Mouse (Mus musculus) ES-Bruce4 (cell line): Measurements from ENCODE around the gene Hdac9. TPM values are rescaled to one million over a fixed set of nuclear protein-coding genes. Genes with fewer than 3 reads are reported as not detected.

Source experiments
- H3K27ac ChIP-seq: 2 replicates; pipeline ENCODE4 v1.5.1; 2012; ENCODE audit warnings: low read length, inconsistent platforms; ENCODE audit not compliant: insufficient read depth
- H3K27me3 ChIP-seq: 2 replicates; pipeline ENCODE4 v1.6.1; 2012; ENCODE audit warnings: mild to moderate bottlenecking, low read length, inconsistent platforms; ENCODE audit not compliant: control insufficient read depth, poor library complexity, insufficient read depth, severe bottlenecking
- H3K36me3 ChIP-seq: 2 replicates; pipeline ENCODE4 v1.6.1; 2012; ENCODE audit warnings: inconsistent platforms, mild to moderate bottlenecking, low read length, moderate library complexity; ENCODE audit not compliant: control insufficient read depth, poor library complexity, insufficient read depth, severe bottlenecking
- H3K4me1 ChIP-seq: one replicate; pipeline ENCODE4 v1.8.1; 2011; ENCODE audit warnings: low read length; ENCODE audit not compliant: control insufficient read depth, insufficient read depth
- H3K4me3 ChIP-seq: 2 replicates; pipeline ENCODE4 v1.5.1; 2011; ENCODE audit warnings: low read depth, mild to moderate bottlenecking, low read length
- H3K9ac ChIP-seq: 2 replicates; pipeline ENCODE4 v1.6.1; 2012; ENCODE audit warnings: low read depth, mild to moderate bottlenecking, inconsistent platforms; ENCODE audit not compliant: poor library complexity, severe bottlenecking
- H3K9me3 ChIP-seq: replicated peaks from 2 replicates; pipeline ENCODE4 v1.6.1; 2012; ENCODE audit warnings: mild to moderate bottlenecking, low read length, inconsistent platforms; ENCODE audit not compliant: control insufficient read depth, poor library complexity, insufficient read depth, severe bottlenecking
- CTCF ChIP-seq: IDR thresholded peaks from one replicate; pipeline ENCODE4 v1.8.1; 2011; ENCODE audit warnings: low read depth, low read length
- EP300 ChIP-seq: IDR thresholded peaks from 2 replicates; pipeline ENCODE4 v1.6.1; 2011; ENCODE audit warnings: low read depth, low read length; ENCODE audit not compliant: insufficient read depth
- POLR2A ChIP-seq: IDR thresholded peaks from one replicate; pipeline ENCODE4 v1.8.1; 2011; ENCODE audit warnings: low read length; ENCODE audit not compliant: insufficient read depth
- polyA plus RNA-seq: library from polyadenylated mRNA; stranded (reverse); fragments of >200 nt; gene quantifications from 2 replicates; pipeline ENCODE4 v1.2.4, GENCODE M21; 2011; ENCODE audit warnings: low read depth; ENCODE audit not compliant: missing spikeins, insufficient read depth, insufficient read length

The Hdac9 gene
- polyA plus RNA-seq, 1 experiment, result 1.6 TPM

- Histone ChIP-seq H3K36me3 (no peaks in the 10 kb centered on the region), H3K9ac (no peak overlapping the region), H3K4me1 (no peaks in the 10 kb centered on the region), H3K27ac (no peak overlapping the region), H3K9me3 (no peaks in the 10 kb centered on the region; the same call in 1 of the 2 replicates), H3K27me3 (no peaks in the 10 kb centered on the region), H3K4me3 (no peak overlapping the region)
- no peak for TF ChIP-seq CTCF
These were observed 140.7 kb downstream of the Hdac9 start for GRCm38 (mm10) chr12:34776170-34776569.

- Histone ChIP-seq H3K4me3 (no peak overlapping the region), H3K27me3 (no peaks in the 10 kb centered on the region), H3K4me1 (no peaks in the 10 kb centered on the region), H3K9ac (no peak overlapping the region), H3K9me3 (no peaks in the 10 kb centered on the region; the same call in 1 of the 2 replicates), H3K27ac (no peak overlapping the region), H3K36me3 (no peaks in the 10 kb centered on the region)
- TF ChIP-seq EP300, result no peak
- no peak for TF ChIP-seq POLR2A
These were observed 142.8 kb downstream of the Hdac9 start for GRCm38 (mm10) chr12:34774071-34774470.

- Histone ChIP-seq H3K27me3 (no peaks in the 10 kb centered on the region), H3K4me1 (no peaks in the 10 kb centered on the region), H3K9me3 (no peaks in the 10 kb centered on the region), H3K9ac (no peak overlapping the region), H3K36me3 (no peaks in the 10 kb centered on the region), H3K4me3 (no peak overlapping the region), H3K27ac (no peak overlapping the region)
- TF ChIP-seq CTCF (no peak), POLR2A (no peak), EP300 (no peak)
These were observed 149.6 kb downstream of the Hdac9 start for GRCm38 (mm10) chr12:34767226-34767775.

- Histone ChIP-seq H3K4me3 (no peak overlapping the region), H3K27me3 (no peaks in the 10 kb centered on the region), H3K27ac (no peak overlapping the region), H3K9ac (no peak overlapping the region), H3K9me3 (no peaks in the 10 kb centered on the region), H3K36me3 (no peaks in the 10 kb centered on the region), H3K4me1 (no peaks in the 10 kb centered on the region)
- no peak for TF ChIP-seq POLR2A
- no peak for TF ChIP-seq EP300
- no peak for TF ChIP-seq CTCF
These were observed 169.6 kb downstream of the Hdac9 start for GRCm38 (mm10) chr12:34747266-34747665.

GRCm38 (mm10) chr12:34725204-34725603 lies 191.7 kb downstream of the Hdac9 start:
- Histone ChIP-seq H3K4me3 (no peak overlapping the region), H3K4me1 (no peaks in the 10 kb centered on the region), H3K27ac (no peak overlapping the region), H3K9me3 (no peaks in the 10 kb centered on the region), H3K9ac (no peak overlapping the region), H3K27me3 (no peaks in the 10 kb centered on the region), H3K36me3 (no peaks in the 10 kb centered on the region)
- TF ChIP-seq POLR2A (no peak), CTCF (no peak), EP300 (no peak)

GRCm38 (mm10) chr12:34724274-34724673 lies 192.6 kb downstream of the Hdac9 start:
- H3K27ac ChIP-seq, result no peak overlapping the region
- H3K27me3 ChIP-seq, result no peaks in the 10 kb centered on the region
- H3K4me1 ChIP-seq, result no peaks in the 10 kb centered on the region
- H3K9ac ChIP-seq, result no peak overlapping the region
- no peaks in the 10 kb centered on the region for H3K9me3 ChIP-seq
- no peak overlapping the region for H3K4me3 ChIP-seq
- TF ChIP-seq EP300 (no peak), CTCF (no peak), POLR2A (no peak)
- no peaks in the 10 kb centered on the region for H3K36me3 ChIP-seq
